Mouse (Mus musculus) bone marrow, adult 2 months (tissue): ENCODE data around the gene Fnd3c2. TPM values are rescaled to one million over a fixed set of nuclear protein-coding genes. Genes with fewer than 3 reads are reported as not detected.
A peak's percentile ranks its signal among the peaks of the same experiment; 100 is the strongest.
"Not testable (repeated sequence)": the region's sequence is repeated elsewhere in the genome, so short reads cannot be mapped to it uniquely, and the experiment has no call there.

Experiments
- H3K27ac ChIP-seq: fragments of 200-500 bp; 2 replicates; pipeline ENCODE4 v1.5.1; 2012; ENCODE audit warnings: low read depth, mild to moderate bottlenecking, control low read depth, inconsistent platforms, low read length; ENCODE audit not compliant: control insufficient read depth, poor library complexity, insufficient read depth
- H3K4me1 ChIP-seq: fragments of 200-500 bp; 2 replicates; pipeline ENCODE4 v1.6.1; 2011; ENCODE audit warnings: low read length; ENCODE audit not compliant: control insufficient read depth, insufficient read depth
- H3K4me3 ChIP-seq: fragments of 200-500 bp; replicated peaks from 2 replicates; pipeline ENCODE3; 2011; ENCODE audit warnings: mild to moderate bottlenecking, low read depth, low read length, control low read depth; ENCODE audit not compliant: control insufficient read depth
- CTCF ChIP-seq: fragments of 200-500 bp; IDR thresholded peaks from 2 replicates; pipeline ENCODE4 v1.5.1; 2011; ENCODE audit warnings: low read length, control low read depth; ENCODE audit not compliant: control insufficient read depth, insufficient read depth
- POLR2A ChIP-seq: fragments of 200-500 bp; IDR thresholded peaks from 2 replicates; pipeline ENCODE4 v1.6.1; 2011; ENCODE audit warnings: low read depth, mild to moderate bottlenecking, control low read depth, low read length, borderline replicate concordance; ENCODE audit not compliant: control insufficient read depth
- WGBS: fragments of 180-500 bp; shearing (Covaris S2); methylation state at CpG from one replicate; pipeline ENCODE4 v1.1.7; 2018; 5-methylcytosine and 5-hydroxymethylcytosine counted together
- polyA plus RNA-seq: library from polyadenylated mRNA; stranded (reverse); fragments of >200 nt; gene quantifications from 2 replicates; pipeline ENCODE4 v1.2.4, GENCODE M21; 2011; ENCODE audit warnings: low replicate concordance; ENCODE audit not compliant: missing spikeins, insufficient read depth, insufficient read length

The Fnd3c2 gene
- polyA plus RNA-seq, result not detected in 2 replicates

GRCm38 (mm10) chrX:106255276-106255675, at the start of gene Fnd3c2:
Fnd3c2 (minus strand) TSS chrX:106255376.
- Histone ChIP-seq H3K4me3 (no peak within 1 kb of the TSS), H3K27ac (no peak within 1 kb of the TSS), H3K4me1 (no peaks in the 10 kb centered on the region)
- 68% methylated on average over 4 of the region's 4 CpGs for WGBS
- TF ChIP-seq POLR2A (no peak), CTCF (no peak)

GRCm38 (mm10) chrX:106284441-106284840, 29.3 kb upstream of the Fnd3c2 start:
- H3K27ac ChIP-seq, result no peak overlapping the region
- no peaks in the 10 kb centered on the region for H3K4me1 ChIP-seq
- 84% methylated on average over 2 of the region's 2 CpGs for WGBS
- TF ChIP-seq POLR2A, result no peak
- no peak for TF ChIP-seq CTCF
- no peak overlapping the region for H3K4me3 ChIP-seq

- Histone ChIP-seq H3K27ac (no peak within 1 kb of the TSS), H3K4me1 (no peaks in the 10 kb centered on the region), H3K4me3 (no peak within 1 kb of the TSS)
- TF ChIP-seq CTCF (no peak), POLR2A (no peak)
- 85% methylated on average over 25 of the region's 25 CpGs for WGBS
These were observed 34.1 kb downstream of the Fnd3c2 start, which contains the start of gene Taf9b for GRCm38 (mm10) chrX:106221058-106221457. Taf9b (minus strand) TSS chrX:106221158.

- Histone ChIP-seq H3K4me1 (no peaks in the 10 kb centered on the region), H3K27ac (peak overlapping the region; percentile 27; the same call in 1 of the 2 replicates), H3K4me3 (peak overlapping the region; percentile 76)
- peak; percentile 20; the same call in 1 of the 2 replicates for TF ChIP-seq POLR2A
- no peak for TF ChIP-seq CTCF
- 19% methylated on average over 60 of the region's 60 CpGs for WGBS
These were observed 35.8 kb downstream of the Fnd3c2 start for GRCm38 (mm10) chrX:106219171-106220032.

- no peak overlapping the region for H3K27ac ChIP-seq
- TF ChIP-seq POLR2A (no peak), CTCF (no peak)
- no peak overlapping the region for H3K4me3 ChIP-seq
- no peaks in the 10 kb centered on the region for H3K4me1 ChIP-seq
- 75% methylated on average over 2 of the region's 2 CpGs for WGBS
These were observed 46.1 kb downstream of the Fnd3c2 start for GRCm38 (mm10) chrX:106209100-106209499.

DNA sequence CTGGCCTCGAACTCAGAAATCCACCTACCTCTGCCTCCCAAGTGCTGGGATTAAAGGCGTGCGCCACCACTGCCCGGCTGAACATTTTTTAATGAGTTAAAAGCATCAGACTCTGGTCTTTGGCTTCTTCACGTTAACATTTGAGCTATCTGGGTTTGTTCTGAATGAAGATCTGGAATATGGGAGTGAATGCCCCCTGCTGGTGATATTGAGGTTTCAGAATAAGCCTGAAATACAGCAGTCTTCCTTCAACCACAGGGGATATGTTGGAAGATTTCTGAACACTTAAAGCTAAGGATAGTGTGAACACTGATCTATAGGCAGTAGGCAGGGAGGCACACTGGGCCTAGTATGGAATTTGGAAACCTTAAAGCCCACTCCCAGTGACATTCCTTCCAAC, 56.3 kb downstream of the Fnd3c2 start:
- Histone ChIP-seq H3K4me1 (no peaks in the 10 kb centered on the region), H3K27ac (no peak overlapping the region), H3K4me3 (no peak overlapping the region)
- 84% methylated on average over 5 of the region's 5 CpGs for WGBS
- TF ChIP-seq CTCF (no peak), POLR2A (no peak)

GRCm38 (mm10) chrX:106197308-106197707, 57.9 kb downstream of the Fnd3c2 start:
- Histone ChIP-seq H3K27ac (no peak overlapping the region), H3K4me1 (no peaks in the 10 kb centered on the region), H3K4me3 (no peak overlapping the region)
- TF ChIP-seq CTCF (no peak), POLR2A (no peak)
- WGBS, result 57% methylated on average over 5 of the region's 5 CpGs

GRCm38 (mm10) chrX:106194361-106194760, 60.8 kb downstream of the Fnd3c2 start:
- 83% methylated on average over 6 of the region's 6 CpGs for WGBS
- not testable (repeated sequence) for H3K4me1 ChIP-seq, H3K27ac ChIP-seq, H3K4me3 ChIP-seq
